Mouse (Mus musculus): ENCODE measurements at regions not wholly inside any gene's neighbourhood (a gene's known extent, or its start where the extent isn't known, plus 50 kb on each side); places are given as distances from the start of the nearest gene placed in this dataset.

DNA sequence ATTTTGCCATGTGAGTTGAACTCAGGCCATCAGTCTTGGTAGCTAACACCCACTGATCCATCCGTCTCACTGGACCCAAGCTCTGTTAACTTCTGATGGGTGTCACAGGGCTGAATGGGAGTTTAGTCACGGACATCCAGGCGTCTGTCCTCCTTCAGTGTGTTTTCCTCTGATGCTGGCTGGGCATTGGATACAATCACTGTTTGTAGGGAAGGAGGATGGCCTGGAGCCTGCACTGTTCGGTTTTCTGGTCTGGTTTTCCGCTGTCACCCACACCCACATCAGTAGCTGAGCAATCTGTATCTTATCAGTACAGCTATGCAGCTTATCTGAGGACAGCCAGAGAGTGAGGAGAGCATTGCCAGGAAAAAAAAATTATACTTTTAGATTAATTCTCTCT, 207.7 kb upstream of the Pde3a start:
- TF ChIP-seq CTCF (IDR thresholded peaks at IDR 0.05; ENCODE audit: low read depth, low read length) (no peak), POLR2A (IDR thresholded peaks at IDR 0.05; ENCODE audit: borderline replicate concordance, low read depth, low read length) (no peak)
